Mouse (Mus musculus): ENCODE measurements at regions not wholly inside any gene's neighbourhood (a gene's known extent, or its start where the extent isn't known, plus 50 kb on each side); places are given as distances from the start of the nearest gene placed in this dataset.
"Not testable (repeated sequence)": the region's sequence is repeated elsewhere in the genome, so short reads cannot be mapped to it uniquely, and the experiment has no call there.

- peak; percentile 49 for TF ChIP-seq CTCF (IDR thresholded peaks at IDR 0.05)
- not testable (repeated sequence) for TF ChIP-seq POLR2A, EP300 (IDR thresholded peaks at IDR 0.05; ENCODE audit: insufficient read depth, low read depth, low read length)
Observed at GRCm38 (mm10) chr12:113716406-113716805, 172.7 kb downstream of the Adam6a start.
